Mouse (Mus musculus) hindbrain, embryonic 11.5 days (tissue): ENCODE measurements around the gene Pigk. TPM values are rescaled to one million over a fixed set of nuclear protein-coding genes. Genes with fewer than 3 reads are reported as not detected.

ENCODE experiments used
- ATAC-seq: fragments of 200-750 bp; cut with Nextera tagmentation; 2 replicates; pipeline ENCODE4 v1.8.0; 2017; ENCODE audit warnings: mild to moderate bottlenecking, moderate TSS enrichment, moderate library complexity; ENCODE audit not compliant: low FRiP score
- DNase-seq: peaks from one replicate; pipeline ENCODE4 v3.0.0-alpha.2; 2015; ENCODE audit warnings: low spot score
- H3K27ac ChIP-seq: fragments of 300-500 bp; sonication (generic); 2 replicates; pipeline ENCODE4 v1.5.1; 2014; ENCODE audit warnings: mild to moderate bottlenecking, low read depth, low read length
- H3K27me3 ChIP-seq: fragments of 300-500 bp; sonication (generic); 2 replicates; pipeline ENCODE4 v1.6.1; 2014; ENCODE audit warnings: mild to moderate bottlenecking, low read length, moderate library complexity, mixed read lengths; ENCODE audit not compliant: control insufficient read depth, insufficient read depth
- H3K36me3 ChIP-seq: fragments of 300-500 bp; sonication (generic); 2 replicates; pipeline ENCODE4 v1.6.1; 2014; ENCODE audit warnings: mild to moderate bottlenecking, low read length, moderate library complexity, mixed read lengths; ENCODE audit not compliant: control insufficient read depth, insufficient read depth
- H3K4me1 ChIP-seq: fragments of 300-500 bp; sonication (generic); replicated peaks from 2 replicates; pipeline ENCODE4 v1.6.1; 2014; ENCODE audit warnings: low read length, mixed read lengths; ENCODE audit not compliant: control insufficient read depth, insufficient read depth
- H3K4me2 ChIP-seq: fragments of 300-500 bp; sonication (generic); replicated peaks from 2 replicates; pipeline ENCODE4 v1.6.1; 2014; ENCODE audit warnings: mild to moderate bottlenecking, low read depth, low read length
- H3K4me3 ChIP-seq: fragments of 300-500 bp; sonication (generic); 2 replicates; pipeline ENCODE4 v1.5.1; 2014; ENCODE audit warnings: low read depth, low read length
- H3K9ac ChIP-seq: fragments of 300-500 bp; sonication (generic); 2 replicates; pipeline ENCODE4 v1.6.1; 2014; ENCODE audit warnings: low read depth, low read length
- H3K9me3 ChIP-seq: fragments of 300-500 bp; sonication (generic); 2 replicates; pipeline ENCODE4 v1.6.1; 2016; ENCODE audit warnings: low read length; ENCODE audit not compliant: control insufficient read depth
- WGBS: fragments of 180-500 bp; shearing (Covaris S2); extraction: QIAGEN DNeasy Blood & Tissue Kit; methylation state at CpG from one replicate; pipeline ENCODE4 v1.1.7; 2014; 5-methylcytosine and 5-hydroxymethylcytosine counted together
- polyA plus RNA-seq: library from polyadenylated mRNA; unstranded; fragments of >200 nt; fragmentation: Nextera tagmentation; extraction: Ambion mirVana; gene quantifications from 2 replicates; pipeline ENCODE4 v1.2.1, GENCODE M21; 2014

Pigk gene
- polyA plus RNA-seq, 1 experiment from 2014 or later: 58.3 TPM

DNA sequence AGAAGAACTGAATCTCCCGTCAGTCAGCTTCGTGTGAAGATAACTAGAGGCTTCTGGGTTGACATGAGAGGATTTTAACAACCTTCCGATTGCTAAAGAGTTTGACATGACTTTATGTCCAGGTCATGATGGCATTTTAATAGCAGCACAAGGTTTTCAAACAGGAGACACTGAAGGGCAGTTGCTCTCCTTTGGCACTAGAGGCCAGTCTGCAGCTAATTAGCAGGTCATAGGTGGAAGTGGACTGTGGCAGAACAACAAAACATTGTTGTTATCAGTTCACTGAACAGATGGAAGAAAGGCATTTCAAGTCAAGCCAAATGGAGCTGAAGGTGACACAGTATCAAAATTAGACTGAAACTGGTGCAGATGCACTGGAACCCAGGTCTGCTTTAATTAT is 4.0 kb upstream of the Pigk start:
- no peaks in the 10 kb centered on the region for H3K9me3 ChIP-seq
- ATAC-seq (no peak), DNase-seq (no peak)
- no peaks in the 10 kb centered on the region for H3K36me3 ChIP-seq
- no peaks in the 10 kb centered on the region for H3K27me3 ChIP-seq
- no peak overlapping the region for H3K9ac ChIP-seq
- WGBS: 81% methylated on average over 3 of the region's 3 CpGs
- no peaks in the 10 kb centered on the region for H3K4me1 ChIP-seq
- no peak overlapping the region for H3K4me2 ChIP-seq
- no peak overlapping the region for H3K27ac ChIP-seq
- no peak overlapping the region for H3K4me3 ChIP-seq

DNA sequence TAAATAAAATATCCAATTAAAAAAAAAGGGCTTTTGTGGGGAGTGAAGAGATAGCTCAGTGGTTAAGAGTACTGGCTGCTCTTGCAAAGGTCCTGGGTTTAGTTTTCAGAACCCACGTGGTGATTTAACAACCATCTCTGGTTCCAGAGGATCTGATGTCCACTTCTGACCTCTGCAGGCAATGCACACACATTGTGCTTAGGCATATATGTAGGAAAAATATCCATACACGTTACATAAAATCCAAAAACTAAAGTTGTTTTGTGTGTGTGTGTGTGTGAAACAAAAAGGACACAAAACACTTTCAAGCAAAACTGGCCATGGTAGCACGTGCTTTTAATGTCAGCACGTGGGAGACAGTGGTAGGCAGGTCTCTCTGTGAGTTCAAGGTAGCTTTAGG is 943 bp upstream of the Pigk start:
- no peak overlapping the region for H3K27ac ChIP-seq
- no peak; the same call in 1 of the 2 replicates for ATAC-seq
- H3K27me3 ChIP-seq: no peaks in the 10 kb centered on the region

DNA sequence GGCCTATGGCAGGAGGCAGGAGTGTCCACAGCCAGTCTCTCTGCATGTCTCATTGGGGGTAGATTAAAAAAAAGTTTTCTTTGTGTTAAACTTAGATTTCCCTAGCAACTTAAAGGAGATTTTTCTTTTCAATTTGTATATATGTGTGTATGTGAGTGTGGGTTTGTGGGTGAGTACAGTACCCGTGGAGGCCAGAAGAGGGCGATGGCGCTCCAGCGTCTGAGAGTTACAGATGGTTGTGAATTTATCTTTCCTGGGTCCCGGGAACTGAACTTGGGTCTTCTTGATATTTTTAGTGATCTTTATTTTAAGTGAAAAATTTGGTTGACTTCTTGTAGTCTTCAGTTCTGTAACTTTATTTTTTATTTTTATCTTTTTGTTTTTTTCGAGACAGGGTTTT is 7.4 kb downstream of the Pigk start:
- Histone ChIP-seq H3K27me3 (no peaks in the 10 kb centered on the region), H3K27ac (no peak overlapping the region), H3K36me3 (no peaks in the 10 kb centered on the region), H3K9me3 (no peaks in the 10 kb centered on the region), H3K9ac (no peak overlapping the region), H3K4me2 (no peak overlapping the region), H3K4me1 (no peaks in the 10 kb centered on the region), H3K4me3 (no peak overlapping the region)
- no peak for ATAC-seq
- DNase-seq: no peak
- WGBS: 86% methylated on average over 6 of the region's 6 CpGs

More for the DNA sequence above, 943 bp upstream of the Pigk start:
- no peak for DNase-seq
- no peak overlapping the region for H3K4me2 ChIP-seq
- 76% methylated on average over 4 of the region's 4 CpGs for WGBS
- no peak overlapping the region for H3K4me3 ChIP-seq
- no peaks in the 10 kb centered on the region for H3K4me1 ChIP-seq
- H3K9me3 ChIP-seq: no peaks in the 10 kb centered on the region
- no peak overlapping the region for H3K9ac ChIP-seq
- no peaks in the 10 kb centered on the region for H3K36me3 ChIP-seq

DNA sequence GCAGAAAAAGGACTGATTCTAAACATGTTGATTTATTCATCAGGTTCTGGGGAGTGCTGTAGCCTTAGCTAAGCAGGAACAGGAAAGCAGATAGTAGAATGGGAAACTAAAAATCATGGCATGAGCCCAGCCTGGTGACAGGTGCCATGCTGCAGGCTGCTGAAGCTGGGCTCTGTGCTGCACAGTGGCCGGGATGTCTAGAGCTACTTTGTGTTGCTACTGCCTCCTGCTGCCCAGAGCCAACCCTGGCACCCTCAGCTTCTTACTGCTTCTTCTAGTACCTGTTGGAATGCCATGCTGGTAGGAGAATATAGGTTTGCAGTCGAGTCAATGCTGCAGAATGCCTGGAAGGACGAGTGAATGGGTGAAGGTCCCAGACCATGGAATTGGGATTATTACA is 8.9 kb downstream of the Pigk start:
- DNase-seq (no peak), ATAC-seq (no peak)
- no peak overlapping the region for H3K27ac ChIP-seq
- H3K9ac ChIP-seq: no peak overlapping the region
- no peaks in the 10 kb centered on the region for H3K9me3 ChIP-seq
- WGBS: 65% methylated on average over 3 of the region's 3 CpGs
- H3K4me2 ChIP-seq: no peak overlapping the region
- no peaks in the 10 kb centered on the region for H3K36me3 ChIP-seq
- no peak overlapping the region for H3K4me3 ChIP-seq
- no peaks in the 10 kb centered on the region for H3K4me1 ChIP-seq
- H3K27me3 ChIP-seq: no peaks in the 10 kb centered on the region

DNA sequence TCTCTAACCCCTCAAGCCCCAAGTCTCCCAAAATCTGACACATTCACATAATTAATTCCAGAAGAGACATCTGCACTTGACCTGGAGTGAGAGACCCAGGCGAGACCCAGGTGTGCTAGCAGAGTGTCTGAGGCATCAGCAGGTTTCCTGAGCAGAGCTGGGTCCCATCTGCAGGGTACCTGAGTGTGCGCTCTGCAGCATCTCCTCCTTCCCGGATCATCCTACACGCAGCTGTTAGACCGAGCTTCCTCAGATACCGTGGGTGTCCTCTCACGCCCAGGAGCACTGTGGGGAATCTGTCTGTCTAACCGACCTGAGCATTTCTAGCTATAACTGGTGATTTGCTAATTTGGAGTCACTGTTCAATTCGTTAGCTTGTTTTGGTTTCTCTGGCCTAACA is 10.5 kb downstream of the Pigk start:
- ATAC-seq (no peak), DNase-seq (no peak)
- Histone ChIP-seq H3K4me2 (no peak overlapping the region), H3K27me3 (no peaks in the 10 kb centered on the region), H3K27ac (no peak overlapping the region), H3K36me3 (no peaks in the 10 kb centered on the region), H3K4me3 (no peak overlapping the region), H3K9me3 (no peaks in the 10 kb centered on the region), H3K4me1 (no peaks in the 10 kb centered on the region), H3K9ac (no peak overlapping the region)
- 88% methylated on average over 9 of the region's 9 CpGs for WGBS

DNA sequence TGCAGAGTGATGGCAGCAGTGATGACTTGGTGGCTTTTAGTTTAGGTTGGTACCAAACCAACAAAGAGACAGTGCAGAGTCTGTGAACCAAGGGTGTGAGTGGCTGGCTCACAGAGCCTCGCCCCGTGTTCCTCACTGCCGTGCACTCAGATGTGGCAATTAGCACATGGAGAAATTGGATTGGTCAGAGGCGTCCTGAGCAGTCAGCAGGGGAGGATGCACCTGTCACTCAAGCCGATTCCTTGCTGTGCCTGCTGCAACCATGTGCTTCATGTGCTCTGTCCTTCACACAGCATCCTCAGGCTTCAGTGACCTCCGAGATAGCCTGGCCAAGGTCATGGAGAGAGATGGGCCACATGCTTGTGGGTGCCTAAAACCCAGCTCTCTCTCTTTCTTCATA is 14.3 kb downstream of the Pigk start:
- no peak for ATAC-seq
- Histone ChIP-seq H3K9me3 (no peaks in the 10 kb centered on the region), H3K4me1 (no peaks in the 10 kb centered on the region), H3K9ac (no peak overlapping the region), H3K27me3 (no peaks in the 10 kb centered on the region), H3K4me2 (no peak overlapping the region), H3K4me3 (no peak overlapping the region), H3K27ac (no peak overlapping the region), H3K36me3 (no peaks in the 10 kb centered on the region)
- 52% methylated on average over 6 of the region's 6 CpGs for WGBS
- DNase-seq: no peak

DNA sequence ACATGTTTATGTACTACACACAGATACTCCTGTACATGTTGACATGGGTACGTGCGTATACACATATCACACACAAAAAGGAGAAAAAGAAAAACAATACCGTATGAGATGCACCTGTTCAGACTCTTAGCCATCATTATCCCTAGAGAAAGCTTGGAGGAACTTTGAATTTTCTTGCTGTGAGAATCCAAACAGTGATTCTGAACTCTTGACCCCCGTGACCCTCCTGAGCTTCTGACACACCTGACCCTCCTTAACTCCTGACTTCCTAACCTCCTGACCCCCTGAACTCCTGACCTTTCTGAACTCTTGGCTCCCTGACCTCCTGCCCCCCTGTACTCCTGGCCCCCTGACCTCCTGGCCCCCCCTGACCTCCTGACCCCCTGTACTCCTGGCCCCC is 19.1 kb downstream of the Pigk start:
- Histone ChIP-seq H3K36me3 (no peaks in the 10 kb centered on the region), H3K9me3 (no peaks in the 10 kb centered on the region), H3K9ac (no peak overlapping the region), H3K4me3 (no peak overlapping the region), H3K27me3 (no peaks in the 10 kb centered on the region), H3K4me1 (no peaks in the 10 kb centered on the region), H3K27ac (no peak overlapping the region), H3K4me2 (no peak overlapping the region)
- DNase-seq (no peak), ATAC-seq (no peak)
- 92% methylated on average over 4 of the region's 4 CpGs for WGBS

DNA sequence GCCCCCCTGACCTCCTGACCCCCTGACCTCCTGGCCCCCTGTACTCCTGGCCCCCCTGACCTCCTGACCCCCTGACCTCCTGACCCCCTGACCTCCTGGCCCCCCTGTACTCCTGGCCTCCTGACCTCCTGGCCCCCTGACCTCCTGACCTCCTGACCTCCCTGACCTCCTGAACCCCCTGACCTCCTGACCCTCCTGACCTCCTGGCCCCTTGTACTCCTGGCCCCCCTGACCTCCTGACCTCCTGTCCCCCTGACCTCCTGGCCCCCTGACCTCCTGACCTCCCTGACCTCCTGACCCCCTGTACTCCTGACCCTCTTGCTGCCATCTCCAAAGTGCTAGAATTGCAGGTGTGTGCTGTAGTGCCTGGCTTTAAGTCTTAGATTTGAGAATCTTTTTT is 19.6 kb downstream of the Pigk start:
- no peaks in the 10 kb centered on the region for H3K4me1 ChIP-seq
- H3K9me3 ChIP-seq: no peaks in the 10 kb centered on the region
- no peak overlapping the region for H3K4me2 ChIP-seq
- DNase-seq (peak; percentile 43), ATAC-seq (no peak)
- no peaks in the 10 kb centered on the region for H3K27me3 ChIP-seq
- no peak overlapping the region for H3K4me3 ChIP-seq
- no peaks in the 10 kb centered on the region for H3K36me3 ChIP-seq
- H3K27ac ChIP-seq: no peak overlapping the region
- no peak overlapping the region for H3K9ac ChIP-seq

DNA sequence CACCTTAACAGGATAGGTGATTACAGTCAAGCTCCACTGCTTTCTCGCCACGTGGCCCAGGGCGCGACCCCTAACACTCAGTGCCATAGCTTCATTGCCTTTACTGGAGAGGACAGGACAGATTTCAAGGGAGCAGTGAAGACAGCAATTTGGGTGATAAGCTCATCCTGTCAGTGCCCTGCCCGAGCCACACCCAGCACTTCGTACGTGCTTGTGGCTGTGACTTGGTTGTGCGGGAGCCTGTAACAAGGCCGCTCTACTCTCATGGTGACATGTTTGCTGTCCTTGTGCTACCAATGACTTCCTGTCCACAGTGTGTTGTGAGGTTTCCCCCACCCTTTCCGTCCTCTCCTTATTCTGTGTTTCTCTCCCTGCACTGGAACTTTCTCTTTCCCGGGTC is 20.2 kb downstream of the Pigk start:
- H3K9me3 ChIP-seq: no peaks in the 10 kb centered on the region
- H3K27ac ChIP-seq: no peak overlapping the region
- H3K4me2 ChIP-seq: no peak overlapping the region
- ATAC-seq (no peak), DNase-seq (no peak)
- H3K9ac ChIP-seq: no peak overlapping the region
- H3K4me3 ChIP-seq: no peak overlapping the region
- H3K4me1 ChIP-seq: no peaks in the 10 kb centered on the region
- no peaks in the 10 kb centered on the region for H3K36me3 ChIP-seq
- WGBS: 90% methylated on average over 11 of the region's 11 CpGs
- no peaks in the 10 kb centered on the region for H3K27me3 ChIP-seq
